Mouse (Mus musculus) neural tube, embryonic 14.5 days (tissue): ENCODE data around the gene Als2cr12. TPM values are rescaled to one million over a fixed set of nuclear protein-coding genes. Genes with fewer than 3 reads are reported as not detected.
"Not testable (repeated sequence)": the region's sequence is repeated elsewhere in the genome, so short reads cannot be mapped to it uniquely, and the experiment has no call there.

ENCODE experiments used
- ATAC-seq: fragments of 200-750 bp; cut with Nextera tagmentation; 2 replicates; pipeline ENCODE4 v1.8.0; 2017; ENCODE audit warnings: low read depth, mild to moderate bottlenecking, moderate TSS enrichment, moderate library complexity
- H3K27ac ChIP-seq: fragments of 300-500 bp; sonication (generic); 2 replicates; pipeline ENCODE4 v1.5.1; 2014; ENCODE audit warnings: low read depth, mild to moderate bottlenecking, control low read depth, low read length, moderate library complexity, mixed read lengths
- H3K27me3 ChIP-seq: fragments of 300-500 bp; sonication (generic); 2 replicates; pipeline ENCODE4 v1.6.1; 2014; ENCODE audit warnings: low read length; ENCODE audit not compliant: control insufficient read depth, insufficient read depth
- H3K36me3 ChIP-seq: fragments of 300-500 bp; sonication (generic); 2 replicates; pipeline ENCODE4 v1.6.1; 2014; ENCODE audit warnings: low read length, mixed read lengths; ENCODE audit not compliant: control insufficient read depth, insufficient read depth
- H3K4me1 ChIP-seq: fragments of 300-500 bp; sonication (generic); 2 replicates; pipeline ENCODE4 v1.6.1; 2014; ENCODE audit warnings: low read length; ENCODE audit not compliant: control insufficient read depth, insufficient read depth
- H3K4me2 ChIP-seq: fragments of 300-500 bp; sonication (generic); 2 replicates; pipeline ENCODE4 v1.6.1; 2014; ENCODE audit warnings: mild to moderate bottlenecking, low read depth, low read length, control low read depth
- H3K4me3 ChIP-seq: fragments of 300-500 bp; sonication (generic); 2 replicates; pipeline ENCODE4 v1.5.1; 2014; ENCODE audit warnings: low read depth, low read length, control low read depth, mixed read lengths
- H3K9ac ChIP-seq: fragments of 300-500 bp; sonication (generic); replicated peaks from 2 replicates; pipeline ENCODE4 v1.6.1; 2014; ENCODE audit warnings: low read depth, mild to moderate bottlenecking, control low read depth, low read length, mixed read lengths
- H3K9me3 ChIP-seq: fragments of 300-500 bp; sonication (generic); 2 replicates; pipeline ENCODE4 v1.6.1; 2016; ENCODE audit warnings: low read length; ENCODE audit not compliant: control insufficient read depth
- WGBS: fragments of 180-500 bp; shearing (Covaris S2); extraction: QIAGEN DNeasy Blood & Tissue Kit; methylation state at CpG from one replicate; pipeline ENCODE4 v1.1.7; 2014; 5-methylcytosine and 5-hydroxymethylcytosine counted together
- polyA plus RNA-seq: library from polyadenylated mRNA; unstranded; fragments of >200 nt; fragmentation: Nextera tagmentation; extraction: Ambion mirVana; gene quantifications from 2 replicates; pipeline ENCODE4 v1.2.1, GENCODE M21; 2014

The Als2cr12 gene
- polyA plus RNA-seq, 1 experiment from 2014 or later: 0.11 TPM

DNA sequence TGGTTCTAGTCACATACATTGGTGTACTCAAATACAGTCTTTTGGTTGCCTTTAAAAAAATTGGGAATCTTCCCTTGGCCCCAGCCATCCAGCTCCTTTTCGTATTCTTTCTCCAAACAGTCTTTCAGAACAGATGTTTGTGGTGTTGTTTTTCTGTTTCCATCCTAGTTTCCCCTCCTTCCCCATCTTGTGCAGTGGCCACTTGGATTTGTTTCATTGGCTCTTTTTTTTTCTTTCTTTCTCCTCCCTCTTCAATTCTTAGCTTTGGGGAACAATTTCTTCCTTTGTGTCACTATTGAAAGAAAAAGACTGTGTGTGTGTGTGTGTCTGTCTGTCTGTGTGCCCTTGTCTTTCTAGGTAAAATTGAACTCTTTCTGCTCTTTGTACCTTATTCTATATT is 18.6 kb upstream of the Als2cr12 start:
- Histone ChIP-seq H3K27me3 (no peaks in the 10 kb centered on the region), H3K4me3 (peak overlapping the region; percentile 47; the same call in 1 of the 2 replicates), H3K4me1 (no peaks in the 10 kb centered on the region), H3K9ac (0 out of 2 replicates have a peak overlapping the region, but pooled peaks have one; percentile 4), H3K4me2 (peak overlapping the region; percentile 66), H3K36me3 (no peaks in the 10 kb centered on the region), H3K27ac (no peak overlapping the region), H3K9me3 (no peaks in the 10 kb centered on the region)
- no peak for ATAC-seq
- WGBS: 64% methylated on average over 1 of the region's 1 CpGs

DNA sequence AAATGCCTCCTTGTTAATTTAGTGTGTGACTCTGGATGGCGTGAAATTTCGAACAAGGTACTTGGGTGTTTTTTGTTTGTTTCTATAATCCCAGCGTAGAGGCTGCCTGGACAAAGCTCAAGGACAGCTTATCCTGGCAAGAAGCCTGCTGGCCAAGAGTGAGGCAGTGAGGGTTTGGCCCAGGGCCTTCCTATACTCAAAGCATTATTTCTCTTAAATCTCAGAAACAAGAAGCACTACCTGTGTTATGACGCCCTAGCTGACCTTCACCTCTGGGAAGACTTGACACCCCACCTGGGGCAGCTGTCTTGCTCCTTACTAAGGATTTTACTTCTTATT is 18.1 kb upstream of the Als2cr12 start:
- 58% methylated on average over 4 of the region's 4 CpGs for WGBS
- Histone ChIP-seq H3K36me3 (no peaks in the 10 kb centered on the region), H3K27me3 (no peaks in the 10 kb centered on the region), H3K9me3 (no peaks in the 10 kb centered on the region), H3K4me2 (peak overlapping the region; percentile 66), H3K4me3 (peak overlapping the region; percentile 47), H3K4me1 (no peaks in the 10 kb centered on the region), H3K27ac (peak overlapping the region; percentile 67; the same call in 1 of the 2 replicates), H3K9ac (peak overlapping the region; percentile 51; the same call in 1 of the 2 replicates)
- no peak for ATAC-seq

DNA sequence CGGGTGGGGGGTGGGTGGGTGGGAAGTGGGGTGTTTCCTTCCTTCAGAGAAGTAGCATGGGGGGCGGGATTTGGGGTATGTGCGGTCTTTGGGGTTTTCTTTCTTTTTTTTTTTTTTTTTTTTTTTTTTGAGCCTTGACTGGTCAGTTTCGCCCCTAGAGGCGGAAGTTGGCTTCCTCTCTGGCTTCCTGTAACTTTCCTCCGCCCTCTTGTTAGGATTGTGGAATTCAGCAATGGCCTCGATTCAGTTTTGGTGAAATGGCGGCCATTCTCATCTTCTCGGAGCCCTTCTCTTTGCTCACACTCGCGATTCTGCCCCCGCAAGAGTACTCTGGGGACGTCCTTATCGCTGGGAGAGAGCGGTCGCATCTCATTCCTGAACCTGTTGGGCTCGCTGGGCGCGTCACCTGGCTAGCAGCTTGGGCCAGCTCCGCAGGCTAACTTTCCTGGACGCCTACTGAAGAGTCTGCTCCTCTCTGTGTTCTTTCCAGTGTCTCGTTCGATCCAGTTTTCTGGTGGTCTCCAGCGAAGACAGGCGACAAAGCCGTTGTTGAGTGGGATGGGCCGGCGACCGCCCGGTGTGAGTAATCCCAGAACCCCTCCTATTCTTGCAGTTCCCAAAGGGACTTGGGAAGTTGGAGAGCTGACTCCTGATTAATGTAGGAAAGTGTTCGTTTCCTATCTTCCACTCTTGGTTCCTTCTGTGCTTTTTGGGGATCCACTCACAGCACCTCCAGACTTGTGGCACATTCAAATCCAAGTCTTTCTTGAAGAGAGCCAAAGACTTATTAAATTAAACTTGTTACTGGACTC is 17.5 kb upstream of the Als2cr12 start:
- Histone ChIP-seq H3K36me3 (no peaks in the 10 kb centered on the region), H3K4me1 (no peaks in the 10 kb centered on the region), H3K27me3 (no peaks in the 10 kb centered on the region), H3K9me3 (no peaks in the 10 kb centered on the region), H3K9ac (peak overlapping the region; percentile 51), H3K27ac (peak overlapping the region; percentile 67; the same call in 1 of the 2 replicates), H3K4me3 (peak overlapping the region; percentile 47), H3K4me2 (peak overlapping the region; percentile 66)
- WGBS: 9% methylated on average over 30 of the region's 31 CpGs
- 0 out of 2 replicates have a peak, but pooled peaks have one; percentile 13 for ATAC-seq

DNA sequence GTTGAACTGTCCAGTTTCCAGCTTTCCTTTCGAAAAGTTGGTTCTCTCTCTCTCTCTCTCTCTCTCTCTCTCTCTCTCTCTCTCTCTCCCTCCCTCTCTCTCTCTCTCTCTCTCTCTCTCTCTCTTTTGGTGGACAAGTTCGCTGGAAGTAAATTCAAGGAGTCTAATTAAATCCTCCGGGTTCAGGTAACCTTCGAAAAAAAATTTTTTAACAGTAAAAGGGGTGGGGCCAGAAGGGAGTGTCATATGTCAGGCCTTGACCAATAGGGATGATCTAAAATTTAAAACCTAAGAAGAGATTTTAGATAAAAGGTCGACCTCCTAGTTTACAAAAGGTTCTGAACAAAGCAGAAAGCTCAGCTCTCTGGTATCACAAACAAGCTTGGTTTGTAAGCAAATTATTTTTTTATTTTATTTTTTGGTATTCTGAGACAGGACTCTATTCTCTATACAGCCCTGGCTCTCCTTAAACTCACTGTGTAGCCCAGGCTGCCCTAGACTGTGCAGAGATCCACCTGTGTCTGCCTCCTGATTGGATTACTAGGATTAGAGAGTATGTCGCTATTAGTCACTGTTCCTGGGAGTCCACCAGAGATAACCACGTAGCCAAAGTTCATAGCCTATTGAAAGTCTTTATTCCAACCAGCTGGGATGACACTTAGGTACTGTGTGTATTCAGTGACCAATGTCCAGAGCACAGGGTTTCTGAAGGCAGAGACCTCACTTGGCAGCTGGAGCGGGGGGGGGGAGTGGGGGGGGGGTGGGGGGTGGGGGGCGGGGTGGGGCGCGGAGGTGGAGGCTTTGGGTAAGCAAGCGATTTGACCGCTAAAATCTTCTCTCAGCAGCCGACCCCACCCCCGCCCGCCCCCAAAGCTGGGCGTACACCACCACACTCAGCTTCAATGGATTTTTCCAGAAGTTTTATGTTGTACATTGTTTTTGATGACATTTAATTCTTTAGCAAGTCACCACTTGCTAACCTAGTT is 16.6 kb upstream of the Als2cr12 start:
- Histone ChIP-seq H3K4me3 (peak overlapping the region; percentile 52), H3K4me2 (peak overlapping the region; percentile 66), H3K27ac (peak overlapping the region; percentile 67; the same call in 1 of the 2 replicates), H3K9me3 (no peaks in the 10 kb centered on the region), H3K27me3 (no peaks in the 10 kb centered on the region), H3K9ac (no peak overlapping the region), H3K4me1 (no peaks in the 10 kb centered on the region), H3K36me3 (no peaks in the 10 kb centered on the region)
- ATAC-seq: peak; percentile 73
- 5% methylated on average over 16 of the region's 17 CpGs for WGBS

DNA sequence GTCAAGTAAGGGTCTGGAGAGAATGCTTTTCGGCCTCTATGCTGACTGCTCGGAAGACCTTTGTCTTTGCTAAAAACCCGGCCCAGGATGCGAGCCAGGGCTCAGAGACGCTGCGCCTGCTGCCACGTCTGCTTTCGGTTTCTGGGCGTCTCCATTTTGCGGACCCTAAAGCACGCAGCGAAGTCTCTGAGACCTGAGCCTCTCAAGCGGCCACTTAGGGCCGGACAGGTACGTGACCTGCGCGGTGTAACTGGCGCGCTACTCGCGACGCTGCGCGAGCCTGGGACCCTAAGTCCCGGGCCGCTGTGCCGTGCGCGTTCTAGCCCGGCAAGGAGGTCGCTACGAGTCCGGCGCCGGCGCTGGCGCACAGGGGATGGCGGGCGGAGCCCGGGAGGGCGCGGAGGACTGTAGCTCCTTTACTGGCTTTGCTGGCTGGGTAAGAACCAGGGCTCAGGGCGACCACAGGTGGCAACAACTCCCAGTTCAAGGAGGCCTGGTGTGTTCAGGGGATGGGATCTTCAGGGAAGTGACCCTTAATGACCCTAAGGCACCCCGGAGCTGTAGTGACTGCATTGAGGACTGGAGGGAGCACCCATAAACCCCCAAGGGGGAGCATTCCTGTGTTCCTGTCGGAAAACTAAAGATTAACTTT is 15.7 kb upstream of the Als2cr12 start, which contains the start of gene Cflar:
TSS of gene Cflar (plus strand) at position 144 of the 652 bp plus-strand sequence.
- Histone ChIP-seq H3K4me2 (peak within 1 kb of the TSS; percentile 66), H3K9ac (peak within 1 kb of the TSS; percentile 70), H3K9me3 (no peaks in the 10 kb centered on the region), H3K4me3 (peak within 1 kb of the TSS; percentile 52), H3K27ac (peak within 1 kb of the TSS; percentile 80), H3K4me1 (no peaks in the 10 kb centered on the region), H3K27me3 (no peaks in the 10 kb centered on the region), H3K36me3 (no peaks in the 10 kb centered on the region)
- peak; percentile 83 for ATAC-seq
- under 1% methylated on average over 45 of the region's 45 CpGs for WGBS

DNA sequence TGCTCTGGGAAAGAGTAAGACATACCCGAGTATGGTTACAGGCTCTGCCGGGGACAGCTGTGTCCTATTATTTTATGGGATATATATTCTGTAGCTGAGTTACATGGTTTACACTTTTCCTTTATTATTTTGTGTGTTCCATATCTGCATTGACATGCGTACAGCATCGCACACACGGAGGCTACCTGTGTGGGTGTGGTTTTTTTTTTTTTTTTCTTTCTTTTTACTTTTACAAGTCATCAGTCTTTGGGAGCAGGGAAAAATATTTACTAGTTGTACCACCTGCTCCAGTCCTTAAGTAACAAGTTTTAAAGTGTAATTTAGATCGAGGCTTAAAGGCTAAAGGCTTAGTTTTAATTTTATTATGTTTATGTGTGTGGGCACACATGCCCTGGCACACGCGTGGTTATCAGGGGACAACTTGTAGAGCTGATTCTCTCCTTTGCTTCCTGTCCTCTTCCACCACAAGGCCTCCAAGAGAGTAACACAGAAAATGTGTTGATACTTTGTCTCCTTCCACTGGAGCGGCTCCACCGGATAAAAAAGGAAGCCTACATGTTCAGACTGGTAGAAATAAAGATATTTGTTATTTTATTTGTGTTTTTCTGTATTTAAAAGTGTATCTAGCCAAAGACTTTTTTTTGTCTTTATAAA is 15.0 kb upstream of the Als2cr12 start:
- Histone ChIP-seq H3K9ac (peak overlapping the region; percentile 70; the same call in 1 of the 2 replicates), H3K9me3 (no peaks in the 10 kb centered on the region), H3K4me2 (peak overlapping the region; percentile 66), H3K27me3 (no peaks in the 10 kb centered on the region), H3K27ac (no peak overlapping the region; the same call in 1 of the 2 replicates), H3K4me3 (peak overlapping the region; percentile 52), H3K4me1 (no peaks in the 10 kb centered on the region), H3K36me3 (no peaks in the 10 kb centered on the region)
- ATAC-seq: peak; percentile 42; the same call in 1 of the 2 replicates
- WGBS: 55% methylated on average over 10 of the region's 10 CpGs

DNA sequence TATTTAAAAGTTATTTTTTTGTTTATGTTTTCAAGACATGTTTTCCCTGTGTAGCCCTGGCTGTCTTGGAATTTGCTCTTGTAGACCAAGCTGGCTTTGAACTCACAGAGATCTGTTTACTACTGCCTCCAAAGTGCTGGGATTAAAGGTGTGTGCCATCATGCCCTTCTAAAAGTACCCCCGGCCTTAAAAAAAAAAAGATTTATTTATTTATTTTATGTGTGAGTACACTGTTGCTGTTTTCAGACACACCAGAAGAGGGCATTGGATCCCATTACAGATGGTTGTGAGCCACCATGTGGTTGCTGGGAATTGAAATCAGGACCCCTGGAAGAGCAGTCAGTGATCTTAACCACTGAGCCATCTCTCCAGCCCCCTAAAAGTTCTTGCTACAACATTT is 14.3 kb upstream of the Als2cr12 start:
- H3K4me3 ChIP-seq, H3K36me3 ChIP-seq, H3K9me3 ChIP-seq, ATAC-seq, H3K4me1 ChIP-seq, H3K9ac ChIP-seq, H3K27me3 ChIP-seq, H3K4me2 ChIP-seq, H3K27ac ChIP-seq: not testable (repeated sequence)
- 95% methylated on average over 1 of the region's 1 CpGs for WGBS

DNA sequence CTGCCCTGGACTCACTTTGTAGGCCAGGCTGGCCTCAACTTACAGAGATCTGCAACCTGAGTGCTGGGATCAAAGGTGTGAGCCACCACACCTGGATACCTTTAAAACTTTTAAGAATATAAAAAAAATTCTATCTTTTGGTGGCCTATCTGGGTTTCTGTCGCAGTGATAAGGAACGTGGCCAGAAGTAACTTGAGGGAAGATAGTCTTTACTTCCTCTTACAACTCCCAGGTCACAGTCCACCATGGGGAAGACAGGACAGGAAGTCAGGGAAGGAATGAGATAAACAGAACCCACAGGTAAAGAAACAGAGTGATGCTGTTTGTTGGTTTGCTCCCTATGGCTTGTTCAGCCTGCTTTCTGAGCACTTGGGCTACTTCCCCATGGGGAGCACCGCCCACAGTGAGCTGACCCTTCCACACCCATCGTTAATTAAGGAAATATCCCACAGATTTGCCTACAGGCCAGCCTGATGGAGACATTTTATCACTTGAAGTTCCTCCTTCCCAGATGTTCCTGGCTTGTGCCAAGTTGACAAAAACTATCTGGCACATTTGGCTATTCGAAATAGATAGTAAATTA is 4.9 kb upstream of the Als2cr12 start:
- 86% methylated on average over 4 of the region's 5 CpGs for WGBS
- H3K9me3 ChIP-seq, H3K27ac ChIP-seq, H3K4me3 ChIP-seq, H3K27me3 ChIP-seq, H3K4me1 ChIP-seq, ATAC-seq, H3K36me3 ChIP-seq, H3K9ac ChIP-seq, H3K4me2 ChIP-seq: not testable (repeated sequence)
